Mouse (Mus musculus) liver, embryonic 13.5 days (tissue): ENCODE measurements around the gene Cdkal1. TPM values are rescaled to one million over a fixed set of nuclear protein-coding genes. Genes with fewer than 3 reads are reported as not detected.
A peak's percentile ranks its signal among the peaks of the same experiment; 100 is the strongest.

Experiments
- ATAC-seq: fragments of 200-750 bp; cut with Nextera tagmentation; 2 replicates; pipeline ENCODE4 v1.8.0; 2017; ENCODE audit warnings: low read depth, mild to moderate bottlenecking, moderate number of reproducible peaks, moderate library complexity
- DNase-seq: peaks from one replicate; pipeline ENCODE4 v3.0.0; 2022
- H3K27ac ChIP-seq: fragments of 300-500 bp; sonication (generic); 2 replicates; pipeline ENCODE4 v1.5.1; 2015; ENCODE audit warnings: moderate library complexity, mild to moderate bottlenecking, inconsistent platforms
- H3K27me3 ChIP-seq: fragments of 300-500 bp; sonication (generic); 2 replicates; pipeline ENCODE4 v1.6.1; 2015; ENCODE audit warnings: mild to moderate bottlenecking, inconsistent platforms
- H3K36me3 ChIP-seq: fragments of 300-500 bp; sonication (generic); 2 replicates; pipeline ENCODE4 v1.6.1; 2015; ENCODE audit warnings: mild to moderate bottlenecking, inconsistent platforms
- H3K4me1 ChIP-seq: fragments of 300-500 bp; sonication (generic); replicated peaks from 2 replicates; pipeline ENCODE4 v1.6.1; 2015; ENCODE audit warnings: inconsistent platforms
- H3K4me2 ChIP-seq: fragments of 300-500 bp; sonication (generic); 2 replicates; pipeline ENCODE4 v1.6.1; 2015; ENCODE audit warnings: inconsistent platforms, mild to moderate bottlenecking, moderate library complexity
- H3K4me3 ChIP-seq: fragments of 300-500 bp; sonication (generic); replicated peaks from 2 replicates; pipeline ENCODE4 v1.5.1; 2015; ENCODE audit warnings: mild to moderate bottlenecking, inconsistent platforms
- H3K9ac ChIP-seq: fragments of 300-500 bp; sonication (generic); 2 replicates; pipeline ENCODE4 v1.6.1; 2015; ENCODE audit warnings: mild to moderate bottlenecking, inconsistent platforms
- H3K9me3 ChIP-seq: fragments of 300-500 bp; sonication (generic); replicated peaks from 2 replicates; pipeline ENCODE4 v1.6.1; 2016; ENCODE audit warnings: inconsistent platforms
- WGBS: fragments of 180-500 bp; shearing (Covaris S2); methylation state at CpG from one replicate; pipeline ENCODE4 v1.1.7; 2015; ENCODE audit not compliant: insufficient replicate concordance; 5-methylcytosine and 5-hydroxymethylcytosine counted together
- polyA plus RNA-seq: library from polyadenylated mRNA; unstranded; fragments of >200 nt; fragmentation: Nextera tagmentation; extraction: Ambion mirVana; gene quantifications from 2 replicates; pipeline ENCODE4 v1.2.1, GENCODE M21; 2015

The Cdkal1 gene
- polyA plus RNA-seq, 1 experiment from 2014 or later, result 10.0 TPM

GRCm38 (mm10) chr13:29808383-29808782 is 47.1 kb downstream of the Cdkal1 start:
- H3K4me3 ChIP-seq, result no peak overlapping the region
- 12% methylated on average over 3 of the region's 3 CpGs for WGBS
- peak; percentile 50 for ATAC-seq

GRCm38 (mm10) chr13:29807930-29808329 is 47.5 kb downstream of the Cdkal1 start:
- H3K9me3 ChIP-seq, result no peaks in the 10 kb centered on the region
- peaks cover 2% of the 10 kb centered on the region; the same call in 1 of the 2 replicates for H3K4me1 ChIP-seq
- no peak overlapping the region for H3K4me3 ChIP-seq
- 83% methylated on average over 3 of the region's 3 CpGs for WGBS
- DNase-seq (no peak), ATAC-seq (no peak)
- no peak overlapping the region for H3K27ac ChIP-seq
- no peak overlapping the region for H3K4me2 ChIP-seq
- no peaks in the 10 kb centered on the region for H3K36me3 ChIP-seq
- no peak overlapping the region for H3K9ac ChIP-seq
- no peaks in the 10 kb centered on the region for H3K27me3 ChIP-seq

More at GRCm38 (mm10) chr13:29808383-29808782, 47.1 kb downstream of the Cdkal1 start:
- no peak for DNase-seq
- Histone ChIP-seq H3K27me3 (no peaks in the 10 kb centered on the region), H3K9me3 (no peaks in the 10 kb centered on the region), H3K9ac (no peak overlapping the region), H3K4me2 (no peak overlapping the region), H3K27ac (no peak overlapping the region), H3K4me1 (peaks cover 2% of the 10 kb centered on the region; the same call in 1 of the 2 replicates), H3K36me3 (no peaks in the 10 kb centered on the region)

GRCm38 (mm10) chr13:29806871-29807270 is 48.6 kb downstream of the Cdkal1 start:
- Histone ChIP-seq H3K27me3 (no peaks in the 10 kb centered on the region), H3K4me1 (peaks cover 2% of the 10 kb centered on the region; the same call in 1 of the 2 replicates), H3K9me3 (no peaks in the 10 kb centered on the region), H3K36me3 (no peaks in the 10 kb centered on the region), H3K27ac (no peak overlapping the region), H3K4me2 (no peak overlapping the region), H3K4me3 (no peak overlapping the region), H3K9ac (no peak overlapping the region)
- no peak for DNase-seq
- ATAC-seq, result no peak
- 78% methylated on average over 4 of the region's 4 CpGs for WGBS

DNA sequence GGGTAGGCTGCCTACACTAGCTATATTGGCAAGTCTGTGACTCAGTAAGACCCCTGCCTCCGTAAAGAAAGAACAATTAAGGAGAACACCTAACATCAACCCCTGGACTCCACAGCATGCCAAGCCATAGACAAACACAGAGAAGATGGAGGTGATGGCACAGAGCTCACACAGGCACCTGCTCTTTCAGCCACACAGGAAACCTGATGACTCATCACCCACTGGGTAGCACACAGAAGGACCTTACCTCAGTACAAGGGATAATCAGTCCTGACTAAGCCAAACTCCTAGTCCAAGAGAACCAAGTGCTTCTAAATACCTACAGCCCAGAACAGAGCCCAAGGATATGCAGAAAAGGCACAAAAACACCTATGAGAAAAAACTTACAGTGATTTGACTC is 50.2 kb downstream of the Cdkal1 start:
- H3K4me1 ChIP-seq, result peaks cover 2% of the 10 kb centered on the region; the same call in 1 of the 2 replicates
- H3K4me3 ChIP-seq, result no peak overlapping the region
- H3K9me3 ChIP-seq, result no peaks in the 10 kb centered on the region
- ATAC-seq, result no peak
- no peak overlapping the region for H3K9ac ChIP-seq
- H3K27ac ChIP-seq, result no peak overlapping the region
- no peak for DNase-seq
- WGBS, result 92% methylated on average over 1 of the region's 1 CpGs
- no peaks in the 10 kb centered on the region for H3K27me3 ChIP-seq
- H3K36me3 ChIP-seq, result no peaks in the 10 kb centered on the region
- no peak overlapping the region for H3K4me2 ChIP-seq

GRCm38 (mm10) chr13:29804034-29804433 is 51.4 kb downstream of the Cdkal1 start:
- Histone ChIP-seq H3K27ac (no peak overlapping the region), H3K4me3 (no peak overlapping the region), H3K36me3 (no peaks in the 10 kb centered on the region), H3K4me2 (no peak overlapping the region), H3K4me1 (peaks cover 2% of the 10 kb centered on the region; the same call in 1 of the 2 replicates), H3K9ac (no peak overlapping the region), H3K9me3 (no peaks in the 10 kb centered on the region), H3K27me3 (no peaks in the 10 kb centered on the region)
- ATAC-seq, result no peak
- 71% methylated on average over 6 of the region's 6 CpGs for WGBS
- no peak for DNase-seq

- no peaks in the 10 kb centered on the region for H3K36me3 ChIP-seq
- no peaks in the 10 kb centered on the region for H3K9me3 ChIP-seq
- no peak overlapping the region for H3K27ac ChIP-seq
- H3K27me3 ChIP-seq, result no peaks in the 10 kb centered on the region
- H3K4me2 ChIP-seq, result no peak overlapping the region
- no peak for ATAC-seq
- DNase-seq, result no peak
- H3K9ac ChIP-seq, result no peak overlapping the region
- H3K4me3 ChIP-seq, result no peak overlapping the region
- H3K4me1 ChIP-seq, result 0 out of 2 replicates have a peak, but pooled peaks cover under 1% of the 10 kb centered on the region
Observed at GRCm38 (mm10) chr13:29802699-29803098, 52.8 kb downstream of the Cdkal1 start.

DNA sequence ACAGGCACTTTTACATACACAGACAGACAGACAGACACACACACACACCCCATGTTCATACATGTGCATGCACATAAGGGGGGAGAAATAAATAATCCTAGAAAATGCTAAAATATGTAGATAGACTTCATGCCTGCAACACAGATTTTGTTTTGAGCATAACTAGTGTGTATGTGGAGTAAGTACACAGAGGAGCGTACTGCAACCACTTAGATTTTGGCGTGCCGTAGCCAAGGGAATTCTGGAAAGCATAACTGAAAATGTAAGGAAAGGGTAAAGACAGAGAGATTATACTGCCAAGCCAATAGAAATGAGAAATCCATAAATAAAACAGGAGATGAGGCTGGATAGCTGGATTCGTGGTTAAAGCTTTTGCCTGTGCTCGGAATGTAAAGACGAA is 55.4 kb downstream of the Cdkal1 start:
- Histone ChIP-seq H3K27ac (no peak overlapping the region), H3K36me3 (no peaks in the 10 kb centered on the region), H3K9ac (no peak overlapping the region), H3K9me3 (no peaks in the 10 kb centered on the region), H3K4me2 (no peak overlapping the region), H3K27me3 (no peaks in the 10 kb centered on the region), H3K4me3 (no peak overlapping the region), H3K4me1 (0 out of 2 replicates have a peak, but pooled peaks cover 2% of the 10 kb centered on the region)
- no peak for DNase-seq
- WGBS, result 88% methylated on average over 6 of the region's 6 CpGs
- ATAC-seq, result no peak

DNA sequence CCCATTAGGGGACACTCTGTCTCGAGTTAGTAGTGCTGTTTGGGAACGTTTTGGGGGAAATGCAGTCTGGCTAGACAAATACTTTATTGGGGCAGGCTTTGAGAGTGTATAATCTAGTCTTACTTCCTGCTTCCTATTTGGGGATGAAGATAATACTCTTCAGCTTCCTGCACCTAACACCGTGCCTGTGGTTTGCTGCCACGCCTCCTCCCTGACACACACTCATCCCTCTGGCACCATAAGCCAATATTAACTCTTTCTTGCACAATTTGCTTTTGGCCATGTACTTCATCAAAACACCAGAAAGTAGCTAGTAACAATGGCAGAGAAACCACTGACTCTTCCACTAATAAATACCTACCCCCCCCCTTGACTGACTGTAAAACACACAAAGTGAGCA is 63.4 kb downstream of the Cdkal1 start:
- H3K9ac ChIP-seq, result no peak overlapping the region
- no peaks in the 10 kb centered on the region for H3K9me3 ChIP-seq
- ATAC-seq (no peak), DNase-seq (no peak)
- WGBS, result 7% methylated on average over 4 of the region's 4 CpGs
- no peak overlapping the region for H3K4me3 ChIP-seq
- peaks cover 12% of the 10 kb centered on the region; the same call in 1 of the 2 replicates for H3K4me1 ChIP-seq
- no peaks in the 10 kb centered on the region for H3K36me3 ChIP-seq
- no peak overlapping the region for H3K27ac ChIP-seq
- H3K27me3 ChIP-seq, result no peaks in the 10 kb centered on the region
- no peak overlapping the region for H3K4me2 ChIP-seq

- ATAC-seq, result no peak
- WGBS, result 47% methylated on average over 6 of the region's 6 CpGs
Observed at GRCm38 (mm10) chr13:29791439-29791838, 64.0 kb downstream of the Cdkal1 start.

GRCm38 (mm10) chr13:29786984-29787383 is 68.5 kb downstream of the Cdkal1 start:
- Histone ChIP-seq H3K27me3 (no peaks in the 10 kb centered on the region), H3K4me2 (no peak overlapping the region), H3K36me3 (no peaks in the 10 kb centered on the region), H3K4me3 (no peak overlapping the region), H3K9me3 (no peaks in the 10 kb centered on the region), H3K4me1 (peaks cover 5% of the 10 kb centered on the region; the same call in 1 of the 2 replicates), H3K27ac (no peak overlapping the region), H3K9ac (no peak overlapping the region)
- ATAC-seq (no peak), DNase-seq (no peak)
- WGBS, result 52% methylated on average over 3 of the region's 3 CpGs

More at GRCm38 (mm10) chr13:29791439-29791838, 64.0 kb downstream of the Cdkal1 start:
- Histone ChIP-seq H3K4me2 (no peak overlapping the region), H3K9me3 (no peaks in the 10 kb centered on the region), H3K36me3 (no peaks in the 10 kb centered on the region), H3K27me3 (no peaks in the 10 kb centered on the region), H3K27ac (no peak overlapping the region), H3K4me3 (no peak overlapping the region), H3K4me1 (peaks cover 12% of the 10 kb centered on the region; the same call in 1 of the 2 replicates), H3K9ac (no peak overlapping the region)
- DNase-seq, result no peak

- DNase-seq (no peak), ATAC-seq (no peak)
- no peaks in the 10 kb centered on the region for H3K36me3 ChIP-seq
- H3K9ac ChIP-seq, result no peak overlapping the region
- no peak overlapping the region for H3K27ac ChIP-seq
- no peaks in the 10 kb centered on the region for H3K27me3 ChIP-seq
- no peaks in the 10 kb centered on the region for H3K9me3 ChIP-seq
- 69% methylated on average over 4 of the region's 4 CpGs for WGBS
- H3K4me3 ChIP-seq, result no peak overlapping the region
- peaks cover 3% of the 10 kb centered on the region for H3K4me1 ChIP-seq
- no peak overlapping the region for H3K4me2 ChIP-seq
Observed at GRCm38 (mm10) chr13:29784894-29785293, 70.6 kb downstream of the Cdkal1 start.

DNA sequence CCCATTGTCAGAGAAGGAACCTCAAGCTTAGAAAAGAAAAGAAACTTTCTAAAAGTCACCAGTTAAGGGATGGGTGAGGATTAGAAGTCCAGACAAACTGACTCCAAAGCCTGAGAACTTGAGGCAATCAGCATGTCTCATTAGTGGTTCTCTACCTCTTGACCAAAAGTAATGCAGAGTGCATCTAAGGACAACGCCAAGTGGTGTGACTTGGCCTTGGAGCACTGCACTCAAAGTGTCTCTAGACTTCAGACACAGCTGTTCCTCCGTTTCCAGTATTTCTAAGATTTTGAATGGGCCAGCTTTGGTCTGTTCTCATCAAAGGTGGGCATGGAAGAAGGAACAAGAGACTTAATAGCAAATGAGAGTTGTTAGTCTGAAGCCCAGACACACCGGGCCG is 74.1 kb downstream of the Cdkal1 start:
- no peaks in the 10 kb centered on the region for H3K36me3 ChIP-seq
- DNase-seq (no peak), ATAC-seq (no peak)
- H3K27ac ChIP-seq, result no peak overlapping the region
- peaks cover 3% of the 10 kb centered on the region for H3K4me1 ChIP-seq
- H3K9ac ChIP-seq, result no peak overlapping the region
- no peak overlapping the region for H3K4me3 ChIP-seq
- 77% methylated on average over 4 of the region's 4 CpGs for WGBS
- no peaks in the 10 kb centered on the region for H3K27me3 ChIP-seq
- H3K9me3 ChIP-seq, result no peaks in the 10 kb centered on the region
- H3K4me2 ChIP-seq, result no peak overlapping the region
